Mouse (Mus musculus) midbrain, embryonic 10.5 days (tissue): ENCODE measurements around the gene Fam219b. TPM values are rescaled to one million over a fixed set of nuclear protein-coding genes. Genes with fewer than 3 reads are reported as not detected.
A peak's percentile ranks its signal among the peaks of the same experiment; 100 is the strongest.

Experiments used
- DNase-seq: peaks from one replicate; pipeline ENCODE4 v3.0.0-alpha.2; 2017; ENCODE audit warnings: low spot score
- H3K27ac ChIP-seq: fragments of 300-500 bp; sonication (generic); replicated peaks from 2 replicates; pipeline ENCODE4 v1.5.1; 2016; ENCODE audit warnings: mild to moderate bottlenecking
- H3K27me3 ChIP-seq: fragments of 300-500 bp; sonication (generic); 2 replicates; pipeline ENCODE4 v1.6.1; 2016; ENCODE audit warnings: low read depth, mild to moderate bottlenecking; ENCODE audit not compliant: poor library complexity, severe bottlenecking
- H3K36me3 ChIP-seq: fragments of 300-500 bp; sonication (generic); 2 replicates; pipeline ENCODE4 v1.6.1; 2016; ENCODE audit warnings: mild to moderate bottlenecking, moderate library complexity
- H3K4me1 ChIP-seq: fragments of 300-500 bp; sonication (generic); 2 replicates; pipeline ENCODE4 v1.6.1; 2016
- H3K4me3 ChIP-seq: fragments of 300-500 bp; sonication (generic); 2 replicates; pipeline ENCODE4 v1.5.1; 2016; ENCODE audit warnings: mild to moderate bottlenecking, moderate library complexity
- H3K9me3 ChIP-seq: fragments of 300-500 bp; sonication (generic); replicated peaks from 2 replicates; pipeline ENCODE4 v1.6.1; 2016; ENCODE audit warnings: mild to moderate bottlenecking
- WGBS: fragments of 180-500 bp; shearing (Covaris S2); methylation state at CpG from one replicate; pipeline ENCODE4 v1.1.7; 2016; 5-methylcytosine and 5-hydroxymethylcytosine counted together
- polyA plus RNA-seq: library from polyadenylated mRNA; unstranded; fragments of >200 nt; fragmentation: Nextera tagmentation; extraction: Ambion mirVana; gene quantifications from 2 replicates; pipeline ENCODE4 v1.2.1, GENCODE M21; 2016

The Fam219b gene
- polyA plus RNA-seq, 1 experiment from 2014 or later, result 16.8 TPM

GRCm38 (mm10) chr9:57505700-57506099 lies 31.6 kb upstream of the Fam219b start:
- Histone ChIP-seq H3K9me3 (no peaks in the 10 kb centered on the region), H3K4me3 (peak overlapping the region; percentile 59; the same call in 1 of the 2 replicates), H3K27ac (peak overlapping the region; percentile 42; the same call in 1 of the 2 replicates), H3K4me1 (peaks cover 61% of the 10 kb centered on the region), H3K27me3 (peaks cover 67% of the 10 kb centered on the region), H3K36me3 (no peaks in the 10 kb centered on the region)
- peak; percentile 50 for DNase-seq
- WGBS, result 9% methylated on average over 8 of the region's 8 CpGs

- no peaks in the 10 kb centered on the region for H3K36me3 ChIP-seq
- no peaks in the 10 kb centered on the region for H3K9me3 ChIP-seq
- DNase-seq, result no peak
- H3K27ac ChIP-seq, result no peak overlapping the region
- 68% methylated on average over 2 of the region's 2 CpGs for WGBS
- no peak overlapping the region for H3K4me3 ChIP-seq
- peaks cover 17% of the 10 kb centered on the region for H3K4me1 ChIP-seq
- H3K27me3 ChIP-seq, result peaks cover 18% of the 10 kb centered on the region
These were observed 26.8 kb upstream of the Fam219b start for GRCm38 (mm10) chr9:57510577-57510976.

DNA sequence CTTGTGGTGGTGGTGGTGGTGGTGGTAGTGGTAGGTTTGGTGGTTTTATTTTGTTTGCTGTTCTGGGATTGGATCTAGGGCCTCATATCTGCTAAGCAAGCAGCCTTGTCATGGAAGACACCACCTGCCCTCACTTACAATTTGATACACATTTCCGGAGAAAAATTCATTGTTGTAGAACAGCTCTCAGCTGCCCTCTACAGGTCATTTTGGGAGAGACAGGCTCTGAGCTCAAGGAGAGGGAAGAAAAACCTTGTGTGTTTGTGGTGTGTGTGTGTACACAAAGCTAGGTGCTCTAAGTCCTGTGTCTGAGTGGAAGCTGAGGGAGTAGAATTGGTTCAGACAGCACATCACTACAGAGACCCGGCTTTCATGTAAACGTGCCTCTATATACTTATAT lies 20.2 kb upstream of the Fam219b start:
- WGBS, result 22% methylated on average over 3 of the region's 3 CpGs
- Histone ChIP-seq H3K27me3 (no peaks in the 10 kb centered on the region), H3K36me3 (no peaks in the 10 kb centered on the region), H3K27ac (peak overlapping the region; percentile 67), H3K4me3 (no peak overlapping the region), H3K4me1 (peaks cover 17% of the 10 kb centered on the region), H3K9me3 (no peaks in the 10 kb centered on the region)
- peak; percentile 69 for DNase-seq

- no peaks in the 10 kb centered on the region for H3K9me3 ChIP-seq
- DNase-seq, result no peak
- no peaks in the 10 kb centered on the region for H3K27me3 ChIP-seq
- peak overlapping the region; percentile 98 for H3K27ac ChIP-seq
- WGBS, result 27% methylated on average over 16 of the region's 16 CpGs
- peak overlapping the region; percentile 99 for H3K4me3 ChIP-seq
- no peaks in the 10 kb centered on the region for H3K36me3 ChIP-seq
- peaks cover 33% of the 10 kb centered on the region for H3K4me1 ChIP-seq
These were observed 16.8 kb upstream of the Fam219b start for GRCm38 (mm10) chr9:57520375-57521055.

- DNase-seq, result peak; percentile 92
- H3K4me3 ChIP-seq, result peak within 1 kb of the TSS; percentile 99
- H3K4me1 ChIP-seq, result peaks cover 33% of the 10 kb centered on the region
- no peaks in the 10 kb centered on the region for H3K9me3 ChIP-seq
- peak within 1 kb of the TSS; percentile 98 for H3K27ac ChIP-seq
- no peaks in the 10 kb centered on the region for H3K27me3 ChIP-seq
- under 1% methylated on average over 95 of the region's 95 CpGs for WGBS
- no peaks in the 10 kb centered on the region for H3K36me3 ChIP-seq
These were observed 16.0 kb upstream of the Fam219b start, which contains the start of gene Cox5a for GRCm38 (mm10) chr9:57521056-57521911. Cox5a (plus strand) TSS chr9:57521274.

DNA sequence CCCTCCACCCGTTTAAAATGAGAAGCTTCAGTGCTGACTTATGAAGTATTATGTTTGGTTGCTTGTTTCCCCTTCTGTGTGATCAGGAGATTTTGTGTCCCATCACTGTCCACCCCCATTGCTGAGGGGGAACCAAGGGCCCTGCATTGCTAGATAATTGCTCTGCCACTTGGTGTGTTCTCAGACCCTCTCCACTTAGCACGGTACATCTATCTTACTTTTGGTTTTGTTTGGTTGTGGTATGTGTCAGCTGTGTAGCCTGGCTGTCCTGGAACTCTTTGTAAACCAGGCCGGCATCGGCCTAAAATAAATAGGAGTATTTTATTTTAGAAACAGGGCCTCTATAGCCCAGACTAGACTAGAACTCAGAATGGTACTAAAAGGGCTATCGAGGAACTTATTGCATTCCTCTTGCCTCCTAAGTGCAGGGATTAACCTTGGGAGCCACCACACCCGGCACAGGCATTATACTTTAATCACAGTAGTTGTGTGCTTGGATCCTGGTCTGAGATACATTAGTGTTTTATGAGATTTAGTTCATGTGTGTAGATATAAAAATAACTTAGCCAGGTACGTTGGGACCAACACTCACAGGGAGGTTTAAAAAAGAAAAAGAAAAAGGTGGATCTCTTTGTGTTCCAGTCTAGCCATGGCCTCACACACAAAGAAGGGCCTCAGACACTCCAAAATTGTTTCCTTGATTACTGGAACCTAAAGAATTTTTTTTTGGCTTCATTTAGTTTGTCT lies 15.0 kb upstream of the Fam219b start:
- peak overlapping the region; percentile 98 for H3K27ac ChIP-seq
- H3K9me3 ChIP-seq, result no peaks in the 10 kb centered on the region
- H3K36me3 ChIP-seq, result no peaks in the 10 kb centered on the region
- 50% methylated on average over 7 of the region's 7 CpGs for WGBS
- H3K27me3 ChIP-seq, result no peaks in the 10 kb centered on the region
- peaks cover 28% of the 10 kb centered on the region for H3K4me1 ChIP-seq
- no peak for DNase-seq
- H3K4me3 ChIP-seq, result peak overlapping the region; percentile 99

- no peaks in the 10 kb centered on the region for H3K27me3 ChIP-seq
- 77% methylated on average over 4 of the region's 4 CpGs for WGBS
- DNase-seq, result no peak
- H3K4me3 ChIP-seq, result peak overlapping the region; percentile 99
- no peaks in the 10 kb centered on the region for H3K36me3 ChIP-seq
- no peaks in the 10 kb centered on the region for H3K9me3 ChIP-seq
- peaks cover 26% of the 10 kb centered on the region for H3K4me1 ChIP-seq
- H3K27ac ChIP-seq, result no peak overlapping the region
These were observed 14.5 kb upstream of the Fam219b start for GRCm38 (mm10) chr9:57522861-57523246.

GRCm38 (mm10) chr9:57523754-57524153 lies 13.6 kb upstream of the Fam219b start:
- WGBS, result 86% methylated on average over 1 of the region's 1 CpGs
- no peak for DNase-seq
- Histone ChIP-seq H3K4me1 (peaks cover 26% of the 10 kb centered on the region), H3K27ac (no peak overlapping the region), H3K4me3 (no peak overlapping the region), H3K9me3 (no peaks in the 10 kb centered on the region), H3K36me3 (peaks cover 3% of the 10 kb centered on the region), H3K27me3 (no peaks in the 10 kb centered on the region)

GRCm38 (mm10) chr9:57524439-57524838 lies 12.9 kb upstream of the Fam219b start:
- Histone ChIP-seq H3K36me3 (peaks cover 9% of the 10 kb centered on the region), H3K27me3 (no peaks in the 10 kb centered on the region), H3K4me3 (no peak overlapping the region), H3K9me3 (no peaks in the 10 kb centered on the region), H3K4me1 (peaks cover 26% of the 10 kb centered on the region), H3K27ac (no peak overlapping the region)
- DNase-seq, result no peak

- Histone ChIP-seq H3K4me1 (peaks cover 23% of the 10 kb centered on the region), H3K27ac (no peak overlapping the region), H3K36me3 (peaks cover 20% of the 10 kb centered on the region), H3K4me3 (no peak overlapping the region), H3K9me3 (no peaks in the 10 kb centered on the region), H3K27me3 (no peaks in the 10 kb centered on the region)
- no peak for DNase-seq
- 80% methylated on average over 2 of the region's 2 CpGs for WGBS
These were observed 11.8 kb upstream of the Fam219b start for GRCm38 (mm10) chr9:57525516-57525915.

DNA sequence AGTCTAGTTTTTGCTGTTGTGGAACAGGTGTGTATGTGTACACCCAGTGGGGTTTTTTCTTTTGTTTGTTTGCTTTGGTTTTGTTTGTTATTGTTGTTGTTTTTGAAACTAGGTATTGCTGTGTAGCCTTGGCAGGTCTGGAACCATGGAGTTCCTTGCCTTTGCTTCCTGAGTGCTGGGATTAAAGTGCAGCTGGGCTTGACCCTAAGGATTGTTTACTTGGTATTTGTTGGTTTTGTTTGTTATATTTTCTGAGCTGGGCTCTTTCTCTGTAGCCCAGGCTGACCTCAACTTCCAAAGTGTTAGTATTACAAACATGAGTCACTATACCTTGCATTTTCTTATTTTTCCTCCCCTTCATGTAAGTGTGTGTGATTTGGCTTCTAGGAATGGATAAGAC lies 10.9 kb upstream of the Fam219b start:
- Histone ChIP-seq H3K9me3 (no peaks in the 10 kb centered on the region), H3K4me1 (peaks cover 22% of the 10 kb centered on the region), H3K27ac (no peak overlapping the region), H3K27me3 (no peaks in the 10 kb centered on the region), H3K36me3 (peaks cover 27% of the 10 kb centered on the region), H3K4me3 (no peak overlapping the region)
- DNase-seq, result no peak

- WGBS, result 83% methylated on average over 1 of the region's 1 CpGs
- Histone ChIP-seq H3K27me3 (no peaks in the 10 kb centered on the region), H3K4me3 (no peak overlapping the region), H3K36me3 (peaks cover 64% of the 10 kb centered on the region), H3K27ac (no peak overlapping the region), H3K9me3 (no peaks in the 10 kb centered on the region), H3K4me1 (peaks cover 4% of the 10 kb centered on the region)
- DNase-seq, result no peak
These were observed 5.4 kb upstream of the Fam219b start for GRCm38 (mm10) chr9:57531946-57532345.
